Mouse (Mus musculus) cortical plate, adult 2 months (tissue): ENCODE data around the gene Pphln1.

Experiments
- CTCF ChIP-seq: fragments of 200-500 bp; IDR thresholded peaks from 2 replicates; pipeline ENCODE4 v1.5.1; 2011; ENCODE audit warnings: mild to moderate bottlenecking, control low read depth, low read length; ENCODE audit not compliant: insufficient read depth; ENCODE audit errors: extremely low read depth
- POLR2A ChIP-seq: fragments of 200-500 bp; IDR thresholded peaks from 2 replicates; pipeline ENCODE4 v1.6.1; 2011; ENCODE audit warnings: mild to moderate bottlenecking, low read length, control low read depth; ENCODE audit not compliant: insufficient read depth; ENCODE audit errors: extremely low read depth

GRCm38 (mm10) chr15:93443676-93444075, 45.5 kb downstream of the Pphln1 start:
- no peak for TF ChIP-seq POLR2A
- TF ChIP-seq CTCF = no peak
